Mouse (Mus musculus): Measurements from ENCODE around the gene Gm14403. TPM values are rescaled to one million over a fixed set of nuclear protein-coding genes. Genes with fewer than 3 reads are reported as not detected.

Gene Gm14403
- total RNA-seq, 2 experiments from 2014 or later, result 48.2 to 58.3 TPM

Other genes starting within 250 kb of the Gm14403 start
- 1 to 10 TPM; 2.0 to 3.3 TPM for gene Gm14409, start 231.2 kb upstream of the Gm14403 start, total RNA-seq (2021)
- 1 to 10 TPM; 4.4 to 5.8 TPM for gene Gm14412, start 173.9 kb upstream of the Gm14403 start, total RNA-seq (2021)
- gene Gm14418, start 99.9 kb upstream of the Gm14403 start, total RNA-seq (2021), result 10 to 100 TPM; 34.9 to 42.3 TPM
- 10 to 100 TPM; 52.8 to 55.0 TPM for gene Zfp970, start 33.5 kb upstream of the Gm14403 start, total RNA-seq (2021)
- gene Gm14406, start 80.0 kb downstream of the Gm14403 start, total RNA-seq (2021), result under 1 TPM in 1 of 2 experiments, not detected in 1; 0.86 TPM

Data from layer of hippocampus, adult 18-20 months (tissue).